Mouse (Mus musculus) lung, postnatal 36 days (tissue): ENCODE measurements around the gene Crocc2.
"Not testable (repeated sequence)": the region's sequence is repeated elsewhere in the genome, so short reads cannot be mapped to it uniquely, and the experiment has no call there.

ENCODE experiments used
- DNase-seq: peaks from one replicate; pipeline ENCODE4 v3.0.0; 2022; ENCODE audit warnings: mixed read lengths

Gene Crocc2

GRCm38 (mm10) chr1:93162588-93162987, 5.9 kb upstream of the Crocc2 start:
- peak; percentile 52 for DNase-seq

- peak; percentile 29 for DNase-seq
These were observed 3.1 kb upstream of the Crocc2 start for GRCm38 (mm10) chr1:93165447-93165846.

- DNase-seq, result peak; percentile 29
These were observed 2.0 kb upstream of the Crocc2 start for GRCm38 (mm10) chr1:93166346-93167079.

- DNase-seq, result no peak
These were observed 5.1 kb downstream of the Crocc2 start for GRCm38 (mm10) chr1:93173665-93174064.

GRCm38 (mm10) chr1:93174399-93174798, 5.9 kb downstream of the Crocc2 start:
- peak; percentile 88 for DNase-seq

- DNase-seq, result no peak
These were observed 7.3 kb downstream of the Crocc2 start for GRCm38 (mm10) chr1:93175849-93176248.

GRCm38 (mm10) chr1:93176525-93177332, 8.2 kb downstream of the Crocc2 start:
- DNase-seq, result peak; percentile 45

GRCm38 (mm10) chr1:93182281-93182680, 13.8 kb downstream of the Crocc2 start:
- no peak for DNase-seq

GRCm38 (mm10) chr1:93184071-93184828, 15.7 kb downstream of the Crocc2 start:
- peak; percentile 35 for DNase-seq

- no peak for DNase-seq
These were observed 22.3 kb downstream of the Crocc2 start for GRCm38 (mm10) chr1:93190726-93191305.

GRCm38 (mm10) chr1:93194961-93195360, 26.4 kb downstream of the Crocc2 start:
- DNase-seq, result no peak

- not testable (repeated sequence) for DNase-seq
These were observed 28.9 kb downstream of the Crocc2 start for GRCm38 (mm10) chr1:93197454-93197853.

GRCm38 (mm10) chr1:93197916-93198315, 29.4 kb downstream of the Crocc2 start:
- DNase-seq, result no peak

- no peak for DNase-seq
These were observed 37.9 kb downstream of the Crocc2 start for GRCm38 (mm10) chr1:93206277-93206970.

- no peak for DNase-seq
These were observed 39.1 kb downstream of the Crocc2 start for GRCm38 (mm10) chr1:93207536-93208064.

- DNase-seq, result peak; percentile 79
These were observed 41.7 kb downstream of the Crocc2 start for GRCm38 (mm10) chr1:93210213-93210641.

GRCm38 (mm10) chr1:93211019-93211418, 42.5 kb downstream of the Crocc2 start:
- DNase-seq, result no peak

GRCm38 (mm10) chr1:93211549-93212220, 43.2 kb downstream of the Crocc2 start:
- DNase-seq, result peak; percentile 42

- DNase-seq, result no peak
These were observed 43.9 kb downstream of the Crocc2 start for GRCm38 (mm10) chr1:93212441-93212840.

GRCm38 (mm10) chr1:93214612-93215011, 46.1 kb downstream of the Crocc2 start:
- no peak for DNase-seq

- DNase-seq, result peak; percentile 37
These were observed 48.4 kb downstream of the Crocc2 start for GRCm38 (mm10) chr1:93216839-93217497.
